Mouse (Mus musculus) E14TG2a.4 (cell line): ENCODE data around the gene Btbd6.

ENCODE experiments used
- CTCF ChIP-seq: conservative IDR thresholded peaks from 2 replicates; pipeline ENCODE4 v1.5.1; 2014; ENCODE audit warnings: low read length
- NANOG ChIP-seq: IDR thresholded peaks from 2 replicates; pipeline ENCODE4 v1.6.1; 2014; ENCODE audit warnings: borderline replicate concordance, low read length, mixed read lengths

- TF ChIP-seq CTCF, result no peak
- TF ChIP-seq NANOG, result no peak
These were observed 35.6 kb upstream of the Btbd6 start for GRCm38 (mm10) chr12:112940710-112941109.
